Mouse (Mus musculus): ENCODE data around the gene Avil.

Gene Avil

GRCm38 (mm10) chr10:126980933-126981530, 19.5 kb upstream of the Avil start:
- DNase-seq (ENCODE audit: low read depth, low spot score), result no peak

DNA sequence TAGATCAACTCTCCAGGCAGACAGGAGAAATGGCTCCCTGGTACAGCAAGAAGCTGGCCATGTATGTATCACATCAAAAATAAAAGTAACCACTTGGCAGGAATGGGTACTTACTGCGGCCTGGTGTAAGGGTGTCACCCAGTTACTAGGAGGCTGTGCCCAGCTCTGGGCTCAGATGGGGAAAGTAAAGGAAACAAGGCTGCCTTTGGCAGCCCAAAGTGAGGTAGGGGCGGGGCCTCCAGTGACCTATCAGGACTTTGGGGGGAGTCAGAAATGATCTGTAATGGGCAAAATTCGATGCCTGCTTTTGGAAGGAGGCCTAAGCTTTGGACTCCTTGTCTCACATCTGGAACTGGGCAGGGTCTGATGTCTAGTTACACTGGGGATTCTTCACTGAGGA, 18.8 kb upstream of the Avil start:
- DNase-seq (ENCODE audit: low read depth, low spot score), result no peak

DNA sequence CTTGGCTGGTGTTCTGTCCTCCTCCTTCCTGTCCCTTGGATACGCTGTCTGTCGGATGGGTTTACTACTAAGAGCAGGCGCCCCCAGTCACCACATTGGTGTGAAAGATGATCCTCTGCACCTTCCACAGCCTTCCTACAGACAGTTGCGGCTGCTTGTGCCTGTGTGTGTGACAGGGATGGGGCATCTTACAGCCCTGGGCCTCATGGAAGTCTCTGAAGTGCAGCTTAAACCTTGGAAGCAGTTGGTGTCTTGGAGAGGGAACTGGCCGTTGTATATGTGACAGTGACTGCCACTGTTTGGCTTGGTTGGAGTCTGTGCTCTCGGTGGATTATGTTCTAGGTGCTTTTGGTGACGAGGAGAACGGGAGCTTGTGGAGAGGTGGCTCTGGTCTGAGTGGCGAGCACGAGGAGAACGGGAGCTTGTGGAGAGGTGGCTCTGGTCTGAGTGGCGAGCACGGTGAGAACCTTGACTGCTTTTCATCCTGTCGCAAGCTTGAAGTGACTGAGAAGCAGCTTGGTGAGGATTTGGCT, 17.2 kb upstream of the Avil start:
- DNase-seq (ENCODE audit: low read depth, low spot score), result no peak

DNA sequence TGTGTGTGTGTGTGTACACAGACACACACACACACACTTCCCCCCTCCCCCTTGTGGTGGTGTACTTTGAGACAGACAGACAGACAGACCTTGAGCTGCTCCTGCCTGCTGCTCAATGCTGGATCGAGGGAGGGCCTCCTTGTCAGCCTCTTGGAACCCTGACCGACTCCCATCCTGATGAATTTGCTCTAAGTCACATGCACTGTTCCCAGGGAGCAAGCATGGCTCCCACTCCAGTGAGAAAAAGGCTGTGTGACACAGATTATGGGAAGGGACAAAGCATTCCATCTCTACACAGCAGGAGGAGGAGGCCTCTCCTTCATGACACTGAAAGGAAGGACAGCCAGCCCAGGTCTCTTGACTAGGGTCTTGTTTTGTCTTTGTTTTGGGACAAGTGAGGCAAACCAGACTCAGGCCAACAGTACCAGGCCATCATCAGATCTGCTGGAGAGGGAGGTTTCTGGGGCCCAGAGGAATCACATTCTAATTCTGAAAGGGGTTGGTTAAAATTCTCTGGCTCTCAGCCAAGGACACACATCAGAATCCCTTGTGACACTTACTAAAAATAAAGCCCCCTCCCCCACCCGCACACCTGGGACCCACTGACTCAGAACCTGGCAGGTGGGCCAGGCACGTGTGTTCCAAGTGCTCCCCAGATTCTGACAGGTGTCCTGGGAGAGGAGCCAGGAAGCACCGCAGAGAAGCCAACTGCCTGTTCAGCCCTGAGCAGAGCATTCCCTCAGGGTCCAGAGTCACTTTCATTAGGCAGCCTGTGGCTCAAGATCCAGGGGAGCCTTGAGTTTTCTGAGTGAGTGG, 16.1 kb upstream of the Avil start:
- DNase-seq (ENCODE audit: low read depth, low spot score), result no peak

GRCm38 (mm10) chr10:126985127-126985526, 15.4 kb upstream of the Avil start:
- DNase-seq (ENCODE audit: low read depth, low spot score), result no peak

- DNase-seq (ENCODE audit: low read depth, low spot score), result no peak
Observed at GRCm38 (mm10) chr10:126985579-126985978, 14.9 kb upstream of the Avil start.

DNA sequence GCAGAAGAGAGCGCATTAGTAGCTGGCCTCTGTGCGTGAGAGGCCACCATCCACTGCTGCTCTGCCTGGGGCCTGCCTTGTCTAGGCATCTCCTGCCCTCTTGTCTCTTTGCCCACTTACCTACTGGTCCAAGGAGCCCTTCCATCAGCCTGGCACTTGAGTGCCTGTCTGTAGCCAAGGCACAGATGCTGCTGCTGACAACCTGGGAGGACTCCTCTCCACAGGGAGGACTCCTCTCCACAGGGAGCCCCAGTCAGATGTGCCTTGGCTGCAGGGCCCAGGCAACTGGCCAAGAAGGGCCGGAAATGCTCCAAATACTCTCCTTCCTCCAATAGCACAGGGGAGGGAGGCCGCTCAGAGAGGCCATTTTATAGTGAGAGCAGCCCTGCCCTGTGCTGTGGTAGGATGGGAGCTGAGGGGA, 14.0 kb upstream of the Avil start:
- no peak for DNase-seq (ENCODE audit: low read depth, low spot score)

- DNase-seq (ENCODE audit: low read depth, low spot score), result no peak
Observed at GRCm38 (mm10) chr10:126987183-126988118, 13.1 kb upstream of the Avil start.

- DNase-seq (ENCODE audit: low read depth, low spot score), result no peak
Observed at GRCm38 (mm10) chr10:126988513-126989165, 11.9 kb upstream of the Avil start.

DNA sequence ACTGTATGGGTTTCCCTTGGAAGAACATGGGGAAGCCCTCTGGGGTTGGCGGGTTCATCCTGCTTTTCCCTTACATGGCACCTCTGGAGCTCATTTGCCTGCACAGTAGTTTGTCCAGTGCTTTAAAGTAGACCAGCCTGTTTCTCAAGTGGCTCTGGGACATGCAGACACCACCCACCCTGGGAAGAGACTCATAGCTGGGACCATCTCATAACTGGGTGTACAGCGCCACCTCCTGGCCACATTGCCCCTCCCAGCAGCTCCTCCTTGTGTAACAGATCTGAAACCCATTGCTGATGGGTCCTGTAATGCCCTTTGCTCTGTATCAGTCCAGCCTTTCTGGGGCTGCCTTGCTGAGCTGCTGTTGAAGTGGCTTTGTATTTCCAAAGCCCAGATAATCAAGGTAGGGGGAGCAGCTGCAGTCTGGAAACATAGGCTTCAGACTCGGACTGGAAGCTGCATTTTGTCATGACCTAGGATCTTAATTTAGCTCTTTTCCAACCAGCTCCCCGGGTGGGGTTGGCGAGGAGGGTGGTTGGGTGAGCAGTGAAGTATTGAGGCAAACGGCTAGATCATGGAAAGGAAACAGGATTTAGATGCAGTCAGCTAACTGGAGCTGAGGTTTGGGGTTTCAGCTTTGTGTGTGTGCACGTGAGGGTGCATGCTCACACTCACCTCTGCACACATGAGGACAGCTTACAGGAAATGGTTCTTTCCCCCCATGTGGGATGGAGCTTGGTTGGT, 10.0 kb upstream of the Avil start:
- peak; percentile 90 for DNase-seq (ENCODE audit: low read depth, low spot score)

- no peak for DNase-seq (ENCODE audit: low read depth, low spot score)
Observed at GRCm38 (mm10) chr10:126991676-126992075, 8.8 kb upstream of the Avil start.

GRCm38 (mm10) chr10:126993621-126994020, 6.9 kb upstream of the Avil start:
- DNase-seq (ENCODE audit: low read depth, low spot score), result no peak

GRCm38 (mm10) chr10:126997340-126998113, 3.0 kb upstream of the Avil start:
- no peak for DNase-seq (ENCODE audit: low read depth, low spot score)

- no peak for DNase-seq (ENCODE audit: low read depth, low spot score)
Observed at GRCm38 (mm10) chr10:127001297-127001696, 788 bp downstream of the Avil start.

DNA sequence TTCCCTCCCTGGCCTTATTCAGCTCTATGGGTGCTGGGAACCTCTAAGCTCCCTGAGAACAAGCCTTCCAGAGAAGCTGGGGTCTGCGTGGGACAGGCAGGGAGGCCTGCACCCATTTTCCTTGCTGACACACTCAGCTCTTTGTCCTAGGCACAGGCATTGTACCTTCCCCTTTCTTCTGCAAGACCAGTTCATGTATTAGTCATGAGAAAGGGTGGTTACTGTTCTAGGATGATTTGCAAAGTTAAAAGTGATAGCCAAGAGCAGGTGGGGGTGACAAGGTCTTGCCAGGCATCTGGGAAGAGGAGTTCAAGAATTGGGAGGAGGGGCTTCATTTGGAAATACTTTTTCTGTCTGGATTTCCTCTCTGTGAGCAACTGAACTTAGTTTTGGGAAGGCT, 1.5 kb downstream of the Avil start:
- DNase-seq (ENCODE audit: low read depth, low spot score), result no peak

GRCm38 (mm10) chr10:127002765-127003164, 2.3 kb downstream of the Avil start:
- DNase-seq (ENCODE audit: low read depth, low spot score), result no peak

DNA sequence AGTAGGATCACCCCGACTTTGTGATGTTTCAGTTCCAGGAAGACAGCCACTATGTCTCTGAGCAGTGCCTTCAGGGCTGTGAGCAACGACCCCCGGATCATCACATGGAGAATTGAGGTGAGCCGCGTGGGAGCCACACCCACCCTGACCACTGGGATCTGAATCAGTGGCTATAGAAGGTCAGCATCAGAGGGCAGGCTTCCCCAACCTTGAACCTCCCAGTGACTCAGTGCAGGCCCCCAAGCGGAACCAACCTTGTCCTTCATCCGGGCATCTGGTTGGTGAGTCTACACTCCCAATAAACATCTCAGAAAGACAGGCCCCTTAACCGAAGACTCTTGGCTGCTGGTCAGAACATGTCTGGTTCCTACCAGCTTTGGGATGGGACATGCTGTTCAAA, 2.8 kb downstream of the Avil start:
- no peak for DNase-seq (ENCODE audit: low read depth, low spot score)

DNA sequence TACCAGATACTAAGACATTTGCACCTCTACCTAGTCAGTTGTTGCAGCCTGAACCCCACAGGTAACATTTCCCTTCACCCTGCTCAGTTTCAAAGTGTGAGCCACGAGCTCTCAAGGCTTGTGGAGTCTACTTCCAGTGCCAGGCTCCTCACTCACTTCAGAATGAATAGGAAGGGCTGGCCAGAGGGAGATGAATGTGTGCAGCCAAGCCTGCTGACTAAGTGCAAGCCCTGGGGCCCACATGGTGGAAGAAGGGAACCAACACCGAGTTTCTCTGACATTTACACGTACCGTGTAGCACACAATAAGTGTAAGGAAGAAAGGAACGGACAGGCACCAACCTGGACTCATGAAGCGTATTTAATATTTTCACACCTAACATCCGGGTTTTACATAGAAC, 3.3 kb downstream of the Avil start:
- DNase-seq (ENCODE audit: low read depth, low spot score), result no peak

GRCm38 (mm10) chr10:127016488-127016887, 16.0 kb downstream of the Avil start:
- peak; percentile 32 for DNase-seq (ENCODE audit: low read depth, low spot score)

- DNase-seq (ENCODE audit: low read depth, low spot score), result peak; percentile 20
Observed at GRCm38 (mm10) chr10:127017071-127017470, 16.6 kb downstream of the Avil start.

Data from forelimb bud, embryonic 11.5 days (tissue).